Mouse (Mus musculus): Measurements from ENCODE around the gene Ccdc85a. TPM values are rescaled to one million over a fixed set of nuclear protein-coding genes. Genes with fewer than 3 reads are reported as not detected.
"Not testable (repeated sequence)": the region's sequence is repeated elsewhere in the genome, so short reads cannot be mapped to it uniquely, and the experiment has no call there.

Ccdc85a gene
- polyA plus RNA-seq, 1 experiment from 2014 or later, result 0.04 TPM

DNA sequence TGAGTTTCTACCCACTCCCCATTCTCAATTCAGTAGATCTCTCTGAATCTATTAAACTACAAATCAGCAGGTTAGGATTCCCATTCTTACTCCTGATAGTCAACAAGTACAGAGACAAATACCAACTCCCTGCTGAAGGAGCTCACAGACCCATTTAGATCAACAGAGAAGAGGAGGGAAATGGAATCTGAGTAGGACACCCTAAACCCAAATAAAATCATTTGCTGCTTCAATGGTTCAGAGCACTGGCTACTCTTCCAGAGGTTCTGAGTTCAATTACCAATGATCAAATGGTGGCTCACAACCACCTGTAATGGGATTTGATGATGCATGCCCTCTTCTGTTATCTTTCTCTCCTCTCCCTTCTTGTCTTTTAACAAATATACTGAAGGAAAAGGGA is 82.9 kb downstream of the Ccdc85a start:
- ATAC-seq, result no peak

GRCm38 (mm10) chr11:28497034-28497433 is 87.1 kb downstream of the Ccdc85a start:
- Histone ChIP-seq H3K36me3 (no peaks in the 10 kb centered on the region), H3K4me3 (no peak overlapping the region), H3K9me3 (replicated peaks) (no peaks in the 10 kb centered on the region), H3K27ac (no peak overlapping the region), H3K4me1 (no peaks in the 10 kb centered on the region), H3K9ac (no peak overlapping the region), H3K27me3 (replicated peaks) (no peaks in the 10 kb centered on the region), H3K4me2 (no peak overlapping the region)
- no peak for ATAC-seq

More for the DNA sequence above, 82.9 kb downstream of the Ccdc85a start:
- Histone ChIP-seq H3K36me3 (no peaks in the 10 kb centered on the region), H3K27ac (no peak overlapping the region), H3K9me3 (replicated peaks) (no peaks in the 10 kb centered on the region), H3K9ac (no peak overlapping the region), H3K4me2 (no peak overlapping the region), H3K27me3 (replicated peaks) (no peaks in the 10 kb centered on the region), H3K4me1 (no peaks in the 10 kb centered on the region), H3K4me3 (no peak overlapping the region)

GRCm38 (mm10) chr11:28493362-28493761 is 90.8 kb downstream of the Ccdc85a start:
- no peak for ATAC-seq

DNA sequence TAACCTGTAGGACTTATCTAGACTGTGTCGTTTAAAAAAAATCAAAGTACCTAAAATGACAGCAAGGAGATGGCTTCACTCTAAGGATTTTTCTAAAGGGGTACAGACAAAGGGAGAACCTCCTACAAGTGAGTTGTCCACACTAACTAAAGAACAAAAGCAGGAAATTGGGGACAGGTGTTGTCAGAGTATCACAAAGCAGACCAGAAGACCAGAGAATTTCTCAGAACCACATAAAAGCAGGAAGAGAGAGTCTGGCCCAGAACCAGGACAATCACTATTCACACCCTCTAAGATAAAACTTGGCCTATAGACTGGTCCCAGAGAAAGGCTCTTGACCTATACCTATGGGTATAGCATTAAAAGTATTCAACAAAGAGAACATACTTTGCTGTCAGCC is 92.8 kb downstream of the Ccdc85a start:
- Histone ChIP-seq H3K4me3 (no peak overlapping the region), H3K9me3 (replicated peaks) (no peaks in the 10 kb centered on the region), H3K27me3 (replicated peaks) (no peaks in the 10 kb centered on the region), H3K36me3 (no peaks in the 10 kb centered on the region), H3K27ac (no peak overlapping the region), H3K4me2 (no peak overlapping the region), H3K9ac (no peak overlapping the region), H3K4me1 (no peaks in the 10 kb centered on the region)
- ATAC-seq, result no peak
- WGBS (ENCODE audit: insufficient replicate concordance), result 60% methylated on average over 1 of the region's 1 CpGs

More at GRCm38 (mm10) chr11:28493362-28493761, 90.8 kb downstream of the Ccdc85a start:
- no peaks in the 10 kb centered on the region for H3K9me3 ChIP-seq (replicated peaks)
- no peak overlapping the region for H3K27ac ChIP-seq
- no peaks in the 10 kb centered on the region for H3K4me1 ChIP-seq
- no peaks in the 10 kb centered on the region for H3K36me3 ChIP-seq
- no peak overlapping the region for H3K9ac ChIP-seq
- no peak overlapping the region for H3K4me2 ChIP-seq
- no peaks in the 10 kb centered on the region for H3K27me3 ChIP-seq (replicated peaks)
- no peak overlapping the region for H3K4me3 ChIP-seq

DNA sequence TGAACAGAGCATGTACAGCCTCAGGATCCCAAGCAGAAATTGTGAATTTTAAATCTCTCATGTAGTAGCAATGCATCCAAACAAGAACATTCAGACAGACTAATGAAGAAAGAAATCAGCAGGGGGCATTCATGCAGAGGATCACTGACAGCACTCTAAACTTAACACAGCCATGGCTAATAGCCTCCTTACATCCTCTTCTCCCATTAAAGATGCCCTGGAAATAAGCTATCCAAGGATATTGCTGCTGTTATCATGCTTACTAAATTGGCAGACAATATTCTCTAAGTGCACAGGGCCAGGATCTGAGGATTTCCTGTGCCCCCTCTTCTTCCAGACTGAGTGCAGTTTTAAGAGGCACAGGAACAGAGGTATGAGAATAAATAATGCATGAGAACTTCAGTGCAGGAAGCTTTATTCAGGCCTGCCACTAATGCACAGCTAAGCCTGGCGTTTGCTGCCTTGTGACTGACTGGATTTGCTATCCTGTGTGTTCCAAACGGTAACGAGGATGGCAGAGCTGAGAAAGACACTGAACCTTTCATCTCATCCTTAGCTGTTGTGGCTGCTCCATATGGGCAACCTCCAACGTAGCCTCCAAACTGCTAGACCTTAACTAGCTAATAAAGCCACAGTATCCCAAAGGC is 99.9 kb downstream of the Ccdc85a start:
- no peak for ATAC-seq
- no peak overlapping the region for H3K9ac ChIP-seq
- 60% methylated on average over 4 of the region's 4 CpGs for WGBS (ENCODE audit: insufficient replicate concordance)
- H3K9me3 ChIP-seq (replicated peaks), result no peaks in the 10 kb centered on the region
- no peak overlapping the region for H3K4me2 ChIP-seq
- no peak overlapping the region for H3K27ac ChIP-seq
- H3K4me1 ChIP-seq, result no peaks in the 10 kb centered on the region
- H3K36me3 ChIP-seq, result no peaks in the 10 kb centered on the region
- H3K27me3 ChIP-seq (replicated peaks), result no peaks in the 10 kb centered on the region
- H3K4me3 ChIP-seq, result no peak overlapping the region

GRCm38 (mm10) chr11:28477088-28477487 is 107.0 kb downstream of the Ccdc85a start:
- H3K4me2 ChIP-seq, result no peak overlapping the region
- 80% methylated on average over 1 of the region's 1 CpGs for WGBS (ENCODE audit: insufficient replicate concordance)
- H3K4me1 ChIP-seq, result no peaks in the 10 kb centered on the region
- H3K27me3 ChIP-seq (replicated peaks), result no peaks in the 10 kb centered on the region
- ATAC-seq, result no peak
- no peak overlapping the region for H3K9ac ChIP-seq
- H3K36me3 ChIP-seq, result no peaks in the 10 kb centered on the region
- no peak overlapping the region for H3K4me3 ChIP-seq
- H3K9me3 ChIP-seq (replicated peaks), result no peaks in the 10 kb centered on the region
- no peak overlapping the region for H3K27ac ChIP-seq

GRCm38 (mm10) chr11:28465726-28466125 is 118.4 kb downstream of the Ccdc85a start:
- no peak for ATAC-seq
- Histone ChIP-seq H3K4me1 (no peaks in the 10 kb centered on the region), H3K27me3 (replicated peaks) (no peaks in the 10 kb centered on the region), H3K4me2 (no peak overlapping the region), H3K27ac (no peak overlapping the region), H3K9me3 (replicated peaks) (no peaks in the 10 kb centered on the region), H3K4me3 (no peak overlapping the region), H3K36me3 (no peaks in the 10 kb centered on the region), H3K9ac (no peak overlapping the region)

DNA sequence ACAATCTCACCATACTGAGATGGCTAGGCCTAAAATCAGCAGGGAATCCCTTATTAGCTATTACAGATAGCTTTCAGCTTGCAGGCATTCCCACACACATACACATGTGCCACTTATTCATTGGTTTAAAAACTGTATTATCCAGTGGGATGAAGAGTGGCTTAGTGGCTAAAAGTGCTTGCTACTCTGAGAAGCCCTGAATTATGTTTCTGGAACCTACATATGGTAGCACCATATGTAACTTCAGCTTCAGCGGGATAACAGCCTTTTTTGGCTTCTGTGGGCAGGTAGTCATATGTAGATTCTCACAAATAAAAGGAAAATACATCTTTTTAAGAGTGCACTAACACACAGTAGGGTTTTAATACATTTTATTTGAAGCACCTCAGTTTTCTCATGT is 119.2 kb downstream of the Ccdc85a start:
- Histone ChIP-seq H3K9me3 (replicated peaks) (no peaks in the 10 kb centered on the region), H3K4me2 (no peak overlapping the region), H3K27me3 (replicated peaks) (no peaks in the 10 kb centered on the region), H3K9ac (no peak overlapping the region), H3K4me1 (no peaks in the 10 kb centered on the region), H3K36me3 (no peaks in the 10 kb centered on the region), H3K27ac (no peak overlapping the region), H3K4me3 (no peak overlapping the region)
- no peak for ATAC-seq
- 59% methylated on average over 1 of the region's 1 CpGs for WGBS (ENCODE audit: insufficient replicate concordance)

GRCm38 (mm10) chr11:28459165-28459564 is 125.0 kb downstream of the Ccdc85a start:
- Histone ChIP-seq H3K9me3 (replicated peaks) (no peaks in the 10 kb centered on the region), H3K27me3 (replicated peaks) (no peaks in the 10 kb centered on the region), H3K4me2 (no peak overlapping the region), H3K4me1 (no peaks in the 10 kb centered on the region), H3K36me3 (no peaks in the 10 kb centered on the region), H3K27ac (no peak overlapping the region), H3K9ac (no peak overlapping the region), H3K4me3 (no peak overlapping the region)
- WGBS (ENCODE audit: insufficient replicate concordance), result 78% methylated on average over 1 of the region's 1 CpGs
- no peak for ATAC-seq

- Histone ChIP-seq H3K9ac (no peak overlapping the region), H3K27me3 (replicated peaks) (no peaks in the 10 kb centered on the region), H3K4me1 (no peaks in the 10 kb centered on the region), H3K4me3 (no peak overlapping the region), H3K36me3 (no peaks in the 10 kb centered on the region), H3K9me3 (replicated peaks) (no peaks in the 10 kb centered on the region), H3K27ac (no peak overlapping the region), H3K4me2 (no peak overlapping the region)
- no peak for ATAC-seq
Measured at GRCm38 (mm10) chr11:28439877-28440276, 144.2 kb downstream of the Ccdc85a start.

DNA sequence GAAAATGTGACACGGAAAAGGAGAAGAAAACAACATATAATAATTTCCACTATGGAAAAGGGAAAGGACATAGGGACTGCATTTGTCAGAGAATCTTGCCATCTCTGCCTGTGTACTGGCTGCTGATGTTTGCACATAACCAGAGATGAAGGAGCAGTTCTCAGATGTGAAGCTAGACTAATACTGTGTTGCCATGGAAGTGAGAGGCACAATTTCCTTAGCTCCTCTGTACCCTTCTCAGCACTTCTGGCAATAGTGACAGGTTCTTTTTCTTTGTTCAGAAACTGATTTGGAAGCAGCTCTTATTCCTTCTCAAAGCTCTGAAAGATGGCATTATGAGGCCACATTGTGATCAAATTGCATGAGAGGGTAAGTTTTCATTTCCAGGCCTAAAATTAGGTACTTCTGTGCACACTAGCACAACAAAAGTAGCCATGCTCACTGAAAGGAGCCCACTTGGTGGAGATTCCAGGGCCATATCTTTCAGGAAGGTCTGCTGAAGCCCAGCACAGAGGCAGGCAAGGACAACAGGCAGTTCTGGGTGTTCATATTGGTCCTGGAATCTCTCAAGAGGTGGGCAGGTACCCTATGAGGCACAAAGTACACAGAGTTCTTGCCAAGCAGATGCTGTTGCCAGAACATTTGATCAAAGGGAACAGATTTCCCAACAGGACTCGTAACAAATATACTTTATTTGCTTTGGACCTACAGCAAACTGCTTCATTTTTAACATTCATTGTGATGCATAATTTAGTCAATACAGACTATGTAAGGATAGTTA is 161.5 kb downstream of the Ccdc85a start:
- Histone ChIP-seq H3K9ac (no peak overlapping the region), H3K27ac (no peak overlapping the region), H3K9me3 (replicated peaks) (no peaks in the 10 kb centered on the region), H3K4me3 (no peak overlapping the region), H3K4me1 (no peaks in the 10 kb centered on the region), H3K4me2 (no peak overlapping the region), H3K27me3 (replicated peaks) (no peaks in the 10 kb centered on the region), H3K36me3 (no peaks in the 10 kb centered on the region)
- no peak for ATAC-seq
- 65% methylated on average over 2 of the region's 2 CpGs for WGBS (ENCODE audit: insufficient replicate concordance)

DNA sequence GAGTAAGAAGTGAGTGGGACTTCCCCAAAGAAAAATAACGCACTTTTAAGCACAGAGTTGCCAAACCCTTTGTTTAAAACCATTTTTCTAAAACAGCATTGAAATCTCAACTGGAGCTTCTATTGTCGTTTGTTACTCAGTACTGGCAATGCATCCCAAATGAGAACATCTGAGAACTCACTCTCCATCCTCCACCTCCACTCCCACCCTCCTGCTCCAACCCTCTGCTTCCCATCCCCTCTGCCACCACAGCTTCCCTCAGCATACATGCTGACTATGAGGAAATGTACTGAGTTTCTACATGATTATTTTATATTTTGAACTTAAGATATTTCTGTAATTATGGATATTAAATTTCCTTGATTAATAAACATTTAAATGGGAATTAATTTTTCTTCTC is 168.3 kb downstream of the Ccdc85a start:
- H3K36me3 ChIP-seq, result no peaks in the 10 kb centered on the region
- no peak overlapping the region for H3K9ac ChIP-seq
- no peak overlapping the region for H3K4me3 ChIP-seq
- no peak overlapping the region for H3K27ac ChIP-seq
- H3K27me3 ChIP-seq (replicated peaks), result no peaks in the 10 kb centered on the region
- no peaks in the 10 kb centered on the region for H3K9me3 ChIP-seq (replicated peaks)
- no peak overlapping the region for H3K4me2 ChIP-seq
- no peaks in the 10 kb centered on the region for H3K4me1 ChIP-seq
- no peak for ATAC-seq
- 54% methylated on average over 2 of the region's 2 CpGs for WGBS (ENCODE audit: insufficient replicate concordance)

GRCm38 (mm10) chr11:28409880-28410279 is 174.2 kb downstream of the Ccdc85a start:
- H3K4me2 ChIP-seq; H3K27ac ChIP-seq; H3K9me3 ChIP-seq (replicated peaks); H3K9ac ChIP-seq; H3K4me1 ChIP-seq; H3K4me3 ChIP-seq; ATAC-seq; H3K36me3 ChIP-seq; H3K27me3 ChIP-seq (replicated peaks): not testable (repeated sequence)
- 67% methylated on average over 2 of the region's 2 CpGs for WGBS (ENCODE audit: insufficient replicate concordance)

Data from liver, embryonic 12.5 days (tissue).